Mouse (Mus musculus): ENCODE results near the gene Slc10a1. TPM values are rescaled to one million over a fixed set of nuclear protein-coding genes. Genes with fewer than 3 reads are reported as not detected.

Gene Slc10a1
- polyA plus RNA-seq (2014; fragmentation: Nextera tagmentation; extraction: Ambion mirVana) = 0.51 and 0.63 TPM in 2 replicates

- no peaks in the 10 kb centered on the region for H3K4me1 ChIP-seq (replicated peaks; ENCODE audit: control insufficient read depth, insufficient read depth, low read length)
- no peak for ATAC-seq (ENCODE audit: low FRiP score)
- no peak within 1 kb of the TSS for H3K27ac ChIP-seq (ENCODE audit: low read depth, low read length)
- DNase-seq (ENCODE audit: low spot score) = no peak
- no peaks in the 10 kb centered on the region for H3K9me3 ChIP-seq (ENCODE audit: control insufficient read depth, low read length)
- no peak within 1 kb of the TSS for H3K4me2 ChIP-seq (replicated peaks; ENCODE audit: low read depth, low read length)
- H3K9ac ChIP-seq (ENCODE audit: low read depth, low read length) = no peak within 1 kb of the TSS
- no peaks in the 10 kb centered on the region for H3K27me3 ChIP-seq (ENCODE audit: control insufficient read depth, insufficient read depth, low read length)
- no peaks in the 10 kb centered on the region for H3K36me3 ChIP-seq (ENCODE audit: control insufficient read depth, insufficient read depth, low read length)
- no peak within 1 kb of the TSS for H3K4me3 ChIP-seq (ENCODE audit: low read depth, low read length)
- 89% methylated on average over 5 of the region's 5 CpGs for WGBS
Measured at GRCm38 (mm10) chr12:80968605-80969004, at the start of gene Slc10a1. Slc10a1 (minus strand) TSS chr12:80968705.

- no peaks in the 10 kb centered on the region for H3K9me3 ChIP-seq (ENCODE audit: control insufficient read depth, low read length)
- H3K4me3 ChIP-seq (ENCODE audit: low read depth, low read length) = no peak overlapping the region
- H3K4me1 ChIP-seq (replicated peaks; ENCODE audit: control insufficient read depth, insufficient read depth, low read length) = no peaks in the 10 kb centered on the region
- no peaks in the 10 kb centered on the region for H3K27me3 ChIP-seq (ENCODE audit: control insufficient read depth, insufficient read depth, low read length)
- H3K36me3 ChIP-seq (ENCODE audit: control insufficient read depth, insufficient read depth, low read length) = no peaks in the 10 kb centered on the region
- H3K27ac ChIP-seq (ENCODE audit: low read depth, low read length) = no peak overlapping the region
- DNase-seq (ENCODE audit: low spot score) = no peak
- ATAC-seq (ENCODE audit: low FRiP score) = no peak
- no peak overlapping the region for H3K9ac ChIP-seq (ENCODE audit: low read depth, low read length)
- no peak overlapping the region for H3K4me2 ChIP-seq (replicated peaks; ENCODE audit: low read depth, low read length)
- 94% methylated on average over 12 of the region's 12 CpGs for WGBS
Measured at GRCm38 (mm10) chr12:81017624-81018023, 49.1 kb upstream of the Slc10a1 start.

- no peaks in the 10 kb centered on the region for H3K9me3 ChIP-seq (ENCODE audit: control insufficient read depth, low read length)
- DNase-seq (ENCODE audit: low spot score) (no peak), ATAC-seq (ENCODE audit: low FRiP score) (no peak)
- H3K4me3 ChIP-seq (ENCODE audit: low read depth, low read length) = no peak overlapping the region
- H3K27ac ChIP-seq (ENCODE audit: low read depth, low read length) = no peak overlapping the region
- H3K36me3 ChIP-seq (ENCODE audit: control insufficient read depth, insufficient read depth, low read length) = no peaks in the 10 kb centered on the region
- no peaks in the 10 kb centered on the region for H3K27me3 ChIP-seq (ENCODE audit: control insufficient read depth, insufficient read depth, low read length)
- peaks cover 8% of the 10 kb centered on the region for H3K4me1 ChIP-seq (replicated peaks; ENCODE audit: control insufficient read depth, insufficient read depth, low read length)
- H3K4me2 ChIP-seq (replicated peaks; ENCODE audit: low read depth, low read length) = no peak overlapping the region
- WGBS = 88% methylated on average over 11 of the region's 11 CpGs
- H3K9ac ChIP-seq (ENCODE audit: low read depth, low read length) = no peak overlapping the region
Measured at GRCm38 (mm10) chr12:81013496-81013895, 45.0 kb upstream of the Slc10a1 start.

GRCm38 (mm10) chr12:81011994-81012393 lies 43.5 kb upstream of the Slc10a1 start:
- Histone ChIP-seq H3K9me3 (ENCODE audit: control insufficient read depth, low read length) (no peaks in the 10 kb centered on the region), H3K36me3 (ENCODE audit: control insufficient read depth, insufficient read depth, low read length) (no peaks in the 10 kb centered on the region), H3K4me1 (replicated peaks; ENCODE audit: control insufficient read depth, insufficient read depth, low read length) (peaks cover 8% of the 10 kb centered on the region), H3K27me3 (ENCODE audit: control insufficient read depth, insufficient read depth, low read length) (no peaks in the 10 kb centered on the region), H3K4me3 (ENCODE audit: low read depth, low read length) (no peak overlapping the region), H3K9ac (ENCODE audit: low read depth, low read length) (no peak overlapping the region), H3K4me2 (replicated peaks; ENCODE audit: low read depth, low read length) (no peak overlapping the region), H3K27ac (ENCODE audit: low read depth, low read length) (no peak overlapping the region)
- 79% methylated on average over 2 of the region's 2 CpGs for WGBS
- DNase-seq (ENCODE audit: low spot score) (no peak), ATAC-seq (ENCODE audit: low FRiP score) (no peak)

- DNase-seq (ENCODE audit: low spot score) (no peak), ATAC-seq (ENCODE audit: low FRiP score) (peak; percentile 72)
- Histone ChIP-seq H3K4me3 (ENCODE audit: low read depth, low read length) (no peak overlapping the region), H3K4me1 (replicated peaks; ENCODE audit: control insufficient read depth, insufficient read depth, low read length) (peaks cover 8% of the 10 kb centered on the region), H3K27ac (ENCODE audit: low read depth, low read length) (0 out of 2 replicates have a peak overlapping the region, but pooled peaks have one; percentile 30), H3K9me3 (ENCODE audit: control insufficient read depth, low read length) (no peaks in the 10 kb centered on the region), H3K27me3 (ENCODE audit: control insufficient read depth, insufficient read depth, low read length) (no peaks in the 10 kb centered on the region), H3K4me2 (replicated peaks; ENCODE audit: low read depth, low read length) (no peak overlapping the region; the same call in 1 of the 2 replicates), H3K9ac (ENCODE audit: low read depth, low read length) (peak overlapping the region; percentile 23; the same call in 1 of the 2 replicates), H3K36me3 (ENCODE audit: control insufficient read depth, insufficient read depth, low read length) (no peaks in the 10 kb centered on the region)
- 7% methylated on average over 3 of the region's 3 CpGs for whole genome bisulfite sequencing
Measured at GRCm38 (mm10) chr12:81009813-81010212, 41.3 kb upstream of the Slc10a1 start.

GRCm38 (mm10) chr12:81002841-81003635 lies 34.5 kb upstream of the Slc10a1 start:
- Histone ChIP-seq H3K4me2 (replicated peaks; ENCODE audit: low read depth, low read length) (no peak overlapping the region), H3K36me3 (ENCODE audit: control insufficient read depth, insufficient read depth, low read length) (no peaks in the 10 kb centered on the region), H3K27me3 (ENCODE audit: control insufficient read depth, insufficient read depth, low read length) (no peaks in the 10 kb centered on the region), H3K9ac (ENCODE audit: low read depth, low read length) (no peak overlapping the region), H3K4me1 (replicated peaks; ENCODE audit: control insufficient read depth, insufficient read depth, low read length) (peaks cover 5% of the 10 kb centered on the region; the same call in 1 of the 2 replicates), H3K27ac (ENCODE audit: low read depth, low read length) (0 out of 2 replicates have a peak overlapping the region, but pooled peaks have one; percentile 14), H3K4me3 (ENCODE audit: low read depth, low read length) (no peak overlapping the region), H3K9me3 (ENCODE audit: control insufficient read depth, low read length) (no peaks in the 10 kb centered on the region)
- WGBS = 20% methylated on average over 13 of the region's 13 CpGs
- ATAC-seq (ENCODE audit: low FRiP score) (no peak), DNase-seq (ENCODE audit: low spot score) (peak; percentile 28)

GRCm38 (mm10) chr12:81000924-81001323 lies 32.4 kb upstream of the Slc10a1 start:
- H3K27ac ChIP-seq (ENCODE audit: low read depth, low read length) = no peak overlapping the region
- H3K4me1 ChIP-seq (replicated peaks; ENCODE audit: control insufficient read depth, insufficient read depth, low read length) = peaks cover 5% of the 10 kb centered on the region; the same call in 1 of the 2 replicates
- H3K27me3 ChIP-seq (ENCODE audit: control insufficient read depth, insufficient read depth, low read length) = no peaks in the 10 kb centered on the region
- no peak overlapping the region for H3K4me2 ChIP-seq (replicated peaks; ENCODE audit: low read depth, low read length)
- 76% methylated on average over 4 of the region's 4 CpGs for WGBS
- no peak overlapping the region for H3K9ac ChIP-seq (ENCODE audit: low read depth, low read length)
- ATAC-seq (ENCODE audit: low FRiP score) (no peak), DNase-seq (ENCODE audit: low spot score) (no peak)
- no peak overlapping the region for H3K4me3 ChIP-seq (ENCODE audit: low read depth, low read length)
- H3K36me3 ChIP-seq (ENCODE audit: control insufficient read depth, insufficient read depth, low read length) = no peaks in the 10 kb centered on the region
- H3K9me3 ChIP-seq (ENCODE audit: control insufficient read depth, low read length) = no peaks in the 10 kb centered on the region; the same call in 1 of the 2 replicates

GRCm38 (mm10) chr12:80998528-80999221 lies 30.2 kb upstream of the Slc10a1 start:
- peak overlapping the region; percentile 42 for H3K9ac ChIP-seq (ENCODE audit: low read depth, low read length)
- H3K27me3 ChIP-seq (ENCODE audit: control insufficient read depth, insufficient read depth, low read length) = no peaks in the 10 kb centered on the region
- peak overlapping the region; percentile 63 for H3K27ac ChIP-seq (ENCODE audit: low read depth, low read length)
- H3K4me3 ChIP-seq (ENCODE audit: low read depth, low read length) = peak overlapping the region; percentile 14; the same call in 1 of the 2 replicates
- ATAC-seq (ENCODE audit: low FRiP score) = peak; percentile 90
- no peaks in the 10 kb centered on the region; the same call in 1 of the 2 replicates for H3K9me3 ChIP-seq (ENCODE audit: control insufficient read depth, low read length)
- peak overlapping the region; percentile 38 for H3K4me2 ChIP-seq (replicated peaks; ENCODE audit: low read depth, low read length)
- peaks cover 5% of the 10 kb centered on the region; the same call in 1 of the 2 replicates for H3K4me1 ChIP-seq (replicated peaks; ENCODE audit: control insufficient read depth, insufficient read depth, low read length)
- H3K36me3 ChIP-seq (ENCODE audit: control insufficient read depth, insufficient read depth, low read length) = no peaks in the 10 kb centered on the region
- DNase-seq (ENCODE audit: low spot score) = peak; percentile 76
- 3% methylated on average over 33 of the region's 33 CpGs for WGBS
